Mouse (Mus musculus) liver, embryonic 16.5 days (tissue): ENCODE measurements around the gene Tubg1. TPM values are rescaled to one million over a fixed set of nuclear protein-coding genes. Genes with fewer than 3 reads are reported as not detected.
A peak's percentile ranks its signal among the peaks of the same experiment; 100 is the strongest.
"Not testable (repeated sequence)": the region's sequence is repeated elsewhere in the genome, so short reads cannot be mapped to it uniquely, and the experiment has no call there.

Experiments
- ATAC-seq: fragments of 200-750 bp; cut with Nextera tagmentation; 2 replicates; pipeline ENCODE4 v1.8.0; 2017; ENCODE audit warnings: low read depth, mild to moderate bottlenecking, moderate number of reproducible peaks, moderate library complexity
- H3K27ac ChIP-seq: fragments of 300-500 bp; sonication (generic); 2 replicates; pipeline ENCODE4 v1.5.1; 2014; ENCODE audit warnings: mild to moderate bottlenecking, low read length
- H3K27me3 ChIP-seq: fragments of 300-500 bp; sonication (generic); 2 replicates; pipeline ENCODE4 v1.6.1; 2014; ENCODE audit warnings: low read depth, low read length, mixed read lengths; ENCODE audit not compliant: control insufficient read depth, insufficient read depth
- H3K36me3 ChIP-seq: fragments of 300-500 bp; sonication (generic); 2 replicates; pipeline ENCODE4 v1.6.1; 2014; ENCODE audit warnings: mild to moderate bottlenecking; ENCODE audit not compliant: control insufficient read depth, insufficient read depth
- H3K4me1 ChIP-seq: fragments of 300-500 bp; sonication (generic); 2 replicates; pipeline ENCODE4 v1.6.1; 2014; ENCODE audit warnings: low read depth, low read length, mixed read lengths; ENCODE audit not compliant: control insufficient read depth
- H3K4me2 ChIP-seq: fragments of 300-500 bp; sonication (generic); 2 replicates; pipeline ENCODE4 v1.6.1; 2014; ENCODE audit warnings: low read depth, low read length, mixed read lengths
- H3K4me3 ChIP-seq: fragments of 300-500 bp; sonication (generic); 2 replicates; pipeline ENCODE4 v1.5.1; 2014; ENCODE audit warnings: low read depth, mild to moderate bottlenecking, low read length
- H3K9ac ChIP-seq: fragments of 300-500 bp; sonication (generic); 2 replicates; pipeline ENCODE4 v1.6.1; 2014; ENCODE audit warnings: low read depth, low read length
- H3K9me3 ChIP-seq: fragments of 300-500 bp; sonication (generic); replicated peaks from 2 replicates; pipeline ENCODE4 v1.6.1; 2016; ENCODE audit warnings: low read length; ENCODE audit not compliant: control insufficient read depth
- WGBS: fragments of 180-500 bp; shearing (Covaris S2); extraction: QIAGEN DNeasy Blood & Tissue Kit; methylation state at CpG from one replicate; pipeline ENCODE4 v1.1.7; 2014; ENCODE audit not compliant: insufficient replicate concordance; 5-methylcytosine and 5-hydroxymethylcytosine counted together
- polyA plus RNA-seq: library from polyadenylated mRNA; unstranded; fragments of >200 nt; fragmentation: Nextera tagmentation; extraction: Ambion mirVana; gene quantifications from 2 replicates; pipeline ENCODE4 v1.2.1, GENCODE M21; 2015

Tubg1 gene
- polyA plus RNA-seq, 1 experiment from 2014 or later, result 34.3 TPM

DNA sequence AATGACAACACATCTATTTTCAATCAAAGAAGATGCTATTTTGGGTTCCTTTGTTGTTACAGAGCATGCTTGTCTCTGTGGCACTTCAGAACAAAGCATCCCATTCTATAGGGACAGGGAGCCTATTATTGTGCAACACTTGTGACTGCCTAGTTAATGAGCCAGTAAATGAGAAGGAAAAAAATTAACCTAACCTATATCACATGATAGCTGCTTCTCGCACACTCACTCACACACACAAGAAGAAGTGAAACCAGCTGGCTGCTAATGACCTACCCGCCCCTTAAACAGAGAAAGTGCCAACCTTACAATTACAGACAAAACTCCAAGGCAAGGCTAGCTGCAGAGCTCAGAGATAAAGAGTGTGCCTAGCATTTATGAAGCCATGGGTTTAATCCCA is 4.2 kb upstream of the Tubg1 start:
- Histone ChIP-seq H3K4me3 (no peak overlapping the region), H3K36me3 (peaks cover 2% of the 10 kb centered on the region; the same call in 1 of the 2 replicates), H3K4me1 (peaks cover 14% of the 10 kb centered on the region), H3K27me3 (no peaks in the 10 kb centered on the region), H3K9me3 (no peaks in the 10 kb centered on the region), H3K4me2 (no peak overlapping the region), H3K9ac (no peak overlapping the region), H3K27ac (no peak overlapping the region)
- ATAC-seq, result no peak
- 70% methylated on average over 2 of the region's 2 CpGs for WGBS

DNA sequence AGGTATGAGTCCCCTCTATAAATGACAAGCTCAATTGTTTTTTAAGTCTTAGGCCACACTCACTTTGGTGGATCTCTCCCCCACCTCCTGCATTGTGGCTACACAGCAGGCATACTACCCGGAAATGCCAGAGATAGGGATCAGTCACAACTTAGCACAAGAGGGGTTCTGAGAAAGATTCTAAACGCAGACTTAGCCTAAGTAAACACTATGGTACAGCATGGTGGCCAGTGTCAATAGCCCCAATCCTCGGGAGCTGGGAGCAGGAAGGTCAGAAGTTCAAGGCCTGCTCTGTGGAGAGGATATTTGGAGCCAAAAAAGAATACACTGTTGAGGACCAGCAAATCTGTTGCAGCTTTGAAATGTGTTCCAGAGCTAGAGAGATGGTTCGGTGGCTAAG is 1.6 kb upstream of the Tubg1 start:
- WGBS, result 23% methylated on average over 4 of the region's 4 CpGs
- no peak for ATAC-seq
- H3K27me3 ChIP-seq, result no peaks in the 10 kb centered on the region
- peak overlapping the region; percentile 79 for H3K4me3 ChIP-seq
- H3K4me2 ChIP-seq, result peak overlapping the region; percentile 77
- H3K9me3 ChIP-seq, result no peaks in the 10 kb centered on the region
- H3K27ac ChIP-seq, result peak overlapping the region; percentile 1; the same call in 1 of the 2 replicates
- H3K36me3 ChIP-seq, result peaks cover 6% of the 10 kb centered on the region
- peak overlapping the region; percentile 83 for H3K9ac ChIP-seq
- peaks cover 24% of the 10 kb centered on the region for H3K4me1 ChIP-seq

DNA sequence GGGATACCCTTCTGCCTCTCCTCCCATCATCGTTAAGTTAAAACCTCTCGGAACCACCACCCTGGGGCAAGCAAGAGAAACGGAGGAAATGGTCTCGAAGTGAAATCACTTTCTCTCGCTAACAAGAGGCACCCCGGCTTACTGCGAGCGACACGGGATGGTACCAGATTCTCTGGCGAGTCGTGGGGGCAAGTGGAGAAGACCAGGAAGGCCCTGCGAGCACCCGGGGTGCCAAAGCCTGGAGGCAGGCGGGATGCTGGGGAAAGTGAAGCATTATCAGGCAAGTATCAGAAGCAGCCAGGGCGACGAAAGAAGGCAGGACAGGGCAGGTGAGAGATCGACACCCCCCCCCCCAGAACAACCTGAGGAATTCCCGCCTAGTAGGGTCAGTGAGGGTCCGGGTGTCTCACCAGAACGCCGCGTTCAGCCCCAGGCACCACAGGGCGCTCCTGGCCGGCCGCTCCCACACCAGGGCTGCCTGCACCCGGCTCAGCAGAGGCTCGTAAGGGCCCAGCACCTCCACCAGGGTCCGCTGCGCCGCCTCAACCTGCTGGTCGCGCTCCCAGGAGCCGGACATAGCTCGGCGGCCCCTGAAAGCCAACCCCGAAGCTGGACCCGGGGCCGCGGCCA is 492 bp upstream of the Tubg1 start:
- peak overlapping the region; percentile 83 for H3K9ac ChIP-seq
- peaks cover 6% of the 10 kb centered on the region for H3K36me3 ChIP-seq
- peaks cover 24% of the 10 kb centered on the region for H3K4me1 ChIP-seq
- peak overlapping the region; percentile 79 for H3K4me3 ChIP-seq
- H3K9me3 ChIP-seq, result no peaks in the 10 kb centered on the region
- peak; percentile 65 for ATAC-seq
- H3K4me2 ChIP-seq, result peak overlapping the region; percentile 77
- H3K27ac ChIP-seq, result peak overlapping the region; percentile 91
- H3K27me3 ChIP-seq, result no peaks in the 10 kb centered on the region
- WGBS, result under 1% methylated on average over 39 of the region's 39 CpGs

- no peak for ATAC-seq
- Histone ChIP-seq H3K4me3 (peak overlapping the region; percentile 79), H3K36me3 (peaks cover 6% of the 10 kb centered on the region), H3K4me2 (peak overlapping the region; percentile 80), H3K27ac (peak overlapping the region; percentile 92), H3K27me3 (no peaks in the 10 kb centered on the region), H3K4me1 (peaks cover 24% of the 10 kb centered on the region), H3K9me3 (no peaks in the 10 kb centered on the region), H3K9ac (peak overlapping the region; percentile 80)
- 20% methylated on average over 19 of the region's 19 CpGs for WGBS
Measured at GRCm38 (mm10) chr11:101120545-101121188, 929 bp downstream of the Tubg1 start.

DNA sequence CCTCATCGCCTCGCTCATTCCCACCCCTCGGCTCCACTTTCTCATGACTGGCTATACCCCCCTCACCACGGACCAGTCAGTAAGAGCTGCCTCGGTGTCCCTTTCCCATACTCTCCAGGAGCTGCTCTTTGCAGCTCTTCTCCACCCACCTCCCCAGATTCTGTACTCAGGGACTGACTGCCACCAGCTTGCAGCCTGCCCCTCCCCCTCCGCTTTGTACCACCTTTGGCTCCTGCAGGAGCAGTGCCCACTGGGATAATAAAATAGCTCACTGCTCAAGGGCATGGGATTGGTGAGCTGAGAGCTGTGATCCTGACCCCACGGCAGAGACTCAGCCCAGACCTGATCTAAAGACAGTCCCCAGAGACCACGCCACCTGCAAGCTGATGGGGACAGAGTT is 4.8 kb downstream of the Tubg1 start:
- H3K4me2 ChIP-seq, H3K9me3 ChIP-seq, H3K9ac ChIP-seq, H3K27me3 ChIP-seq, H3K27ac ChIP-seq, H3K4me3 ChIP-seq, H3K4me1 ChIP-seq, ATAC-seq: not testable (repeated sequence)
- peaks cover 14% of the 10 kb centered on the region for H3K36me3 ChIP-seq
- WGBS, result 88% methylated on average over 8 of the region's 8 CpGs

- not testable (repeated sequence) for ATAC-seq
- 82% methylated on average over 7 of the region's 9 CpGs for WGBS
- H3K36me3 ChIP-seq, result peaks cover 14% of the 10 kb centered on the region
Measured at GRCm38 (mm10) chr11:101125008-101125407, 5.3 kb downstream of the Tubg1 start.

DNA sequence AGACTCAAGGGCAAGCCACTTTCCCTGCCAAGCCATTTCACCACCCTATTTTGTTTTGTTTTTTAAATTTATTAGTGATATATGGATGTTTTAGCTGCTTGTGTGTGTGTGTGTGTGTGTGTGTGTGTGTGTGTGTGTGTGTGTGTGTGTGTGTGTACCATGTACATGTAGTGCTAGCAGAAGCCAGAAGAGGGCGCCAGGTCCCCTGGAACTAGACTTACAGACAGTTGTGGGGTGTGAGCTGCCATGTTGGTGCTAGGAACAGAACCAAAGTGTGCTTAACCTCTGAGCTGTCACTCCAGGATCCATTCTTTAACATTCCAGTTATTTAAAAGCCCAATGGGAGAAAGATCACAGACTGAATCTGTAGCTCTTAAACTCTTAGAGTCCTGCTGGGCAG is 7.3 kb downstream of the Tubg1 start:
- Histone ChIP-seq H3K4me1 (peaks cover 8% of the 10 kb centered on the region), H3K27ac (no peak overlapping the region), H3K9ac (no peak overlapping the region), H3K4me3 (no peak overlapping the region), H3K9me3 (no peaks in the 10 kb centered on the region), H3K27me3 (no peaks in the 10 kb centered on the region), H3K36me3 (peaks cover 14% of the 10 kb centered on the region), H3K4me2 (no peak overlapping the region)
- WGBS, result 88% methylated on average over 1 of the region's 1 CpGs
- no peak for ATAC-seq

More at GRCm38 (mm10) chr11:101125008-101125407, 5.3 kb downstream of the Tubg1 start:
- H3K27me3 ChIP-seq, H3K4me3 ChIP-seq, H3K4me2 ChIP-seq, H3K9me3 ChIP-seq, H3K27ac ChIP-seq, H3K9ac ChIP-seq: not testable (repeated sequence)
- peaks cover 10% of the 10 kb centered on the region for H3K4me1 ChIP-seq

DNA sequence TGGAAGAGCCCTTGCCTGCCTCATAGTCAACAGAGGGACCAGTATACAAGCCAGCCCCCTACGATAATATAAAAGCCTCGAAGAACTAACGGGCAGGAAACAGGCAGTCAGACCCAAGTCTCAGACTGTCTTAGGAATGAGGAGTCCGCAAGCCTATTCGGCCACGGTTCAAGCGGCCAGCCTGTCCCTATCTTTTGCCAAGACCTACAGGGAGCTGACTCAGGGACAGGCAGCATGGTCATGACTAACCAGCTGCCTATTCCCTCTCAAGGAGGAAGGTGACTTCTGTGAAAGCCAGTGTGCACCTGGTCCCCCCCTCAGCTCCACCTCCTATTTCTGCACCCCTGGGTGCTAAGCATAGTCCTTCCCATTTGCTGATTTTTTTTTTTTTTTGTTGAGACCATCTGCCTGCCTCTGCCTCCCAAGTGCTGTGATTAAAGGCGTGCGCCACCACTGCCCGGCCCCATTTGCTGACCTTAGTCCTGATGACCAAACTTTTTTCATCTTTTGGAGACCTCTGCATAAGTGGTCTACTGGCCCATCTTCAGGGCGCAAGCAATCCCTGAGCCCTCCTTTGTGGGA is 9.3 kb downstream of the Tubg1 start:
- no peak overlapping the region for H3K9ac ChIP-seq
- H3K4me3 ChIP-seq, result no peak overlapping the region
- no peaks in the 10 kb centered on the region for H3K9me3 ChIP-seq
- 73% methylated on average over 11 of the region's 11 CpGs for WGBS
- H3K4me1 ChIP-seq, result peaks cover 8% of the 10 kb centered on the region
- no peak for ATAC-seq
- peaks cover 10% of the 10 kb centered on the region for H3K36me3 ChIP-seq
- no peaks in the 10 kb centered on the region for H3K27me3 ChIP-seq
- H3K27ac ChIP-seq, result no peak overlapping the region
- no peak overlapping the region for H3K4me2 ChIP-seq
